Mouse (Mus musculus) erythroblast, embryonic 14.5 days (primary cell): ENCODE data around the gene Adamtsl1.

Experiments
- GATA1 ChIP-seq: IDR thresholded peaks from 2 replicates; pipeline ENCODE4 v1.6.1; 2012; ENCODE audit warnings: low read length, inconsistent platforms, mixed read lengths
- TAL1 ChIP-seq: IDR thresholded peaks from 3 replicates; pipeline ENCODE4 v1.6.1; 2012; ENCODE audit warnings: low read length, inconsistent platforms, mixed read lengths

GRCm38 (mm10) chr4:86040921-86041320, 526.9 kb downstream of the Adamtsl1 start:
- TF ChIP-seq TAL1 (no peak), GATA1 (no peak)
